Mouse (Mus musculus): Measurements from ENCODE around the gene Morf4l1. TPM values are rescaled to one million over a fixed set of nuclear protein-coding genes. Genes with fewer than 3 reads are reported as not detected.
"Not testable (repeated sequence)": the region's sequence is repeated elsewhere in the genome, so short reads cannot be mapped to it uniquely, and the experiment has no call there.

Morf4l1 gene
- polyA plus RNA-seq, 1 experiment = 448 TPM

DNA sequence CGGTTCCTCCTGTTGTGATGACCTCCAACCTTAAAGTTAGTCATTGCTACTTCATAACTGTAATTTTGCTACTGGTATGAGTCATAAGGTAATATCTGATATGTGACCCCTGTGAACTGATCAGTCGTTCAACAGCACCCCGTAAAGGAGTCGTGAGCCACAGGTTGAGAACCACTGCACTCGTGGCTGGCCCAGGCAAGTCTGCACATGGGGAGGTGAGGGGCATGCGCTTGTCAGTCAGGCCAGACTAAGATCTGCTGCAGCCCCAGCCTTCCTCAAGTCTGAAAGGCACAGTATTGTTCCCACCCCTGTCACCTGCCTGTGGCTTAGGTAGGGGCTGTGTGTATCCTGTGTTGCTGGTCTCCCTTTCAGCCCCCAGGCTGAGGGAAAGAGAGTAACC is 45.8 kb downstream of the Morf4l1 start:
- no peak for DNase-seq (ENCODE audit: extremely low spot score in 1 of 2, low spot score in 1 of 2)

DNA sequence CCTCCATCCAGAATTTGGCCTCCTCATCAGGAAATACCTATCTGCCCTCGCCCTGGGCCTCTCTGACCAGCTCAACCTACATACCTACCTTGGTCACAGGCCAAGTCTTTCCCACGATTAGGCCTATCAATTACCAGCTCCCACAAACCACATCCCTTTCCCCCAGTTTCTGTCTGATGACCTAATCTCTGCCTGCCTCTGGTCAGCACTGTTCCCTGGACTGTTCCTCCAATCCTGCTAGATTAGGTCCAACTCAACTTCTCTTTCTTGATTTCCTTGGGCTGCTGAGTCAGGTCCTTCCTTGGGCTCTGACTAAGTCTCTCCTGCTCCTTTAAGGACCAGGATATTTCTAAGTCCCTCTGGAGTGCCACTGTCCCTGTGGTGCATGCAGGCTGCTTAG is 47.2 kb downstream of the Morf4l1 start:
- DNase-seq (ENCODE audit: extremely low spot score in 1 of 2, low spot score in 1 of 2) = no peak

DNA sequence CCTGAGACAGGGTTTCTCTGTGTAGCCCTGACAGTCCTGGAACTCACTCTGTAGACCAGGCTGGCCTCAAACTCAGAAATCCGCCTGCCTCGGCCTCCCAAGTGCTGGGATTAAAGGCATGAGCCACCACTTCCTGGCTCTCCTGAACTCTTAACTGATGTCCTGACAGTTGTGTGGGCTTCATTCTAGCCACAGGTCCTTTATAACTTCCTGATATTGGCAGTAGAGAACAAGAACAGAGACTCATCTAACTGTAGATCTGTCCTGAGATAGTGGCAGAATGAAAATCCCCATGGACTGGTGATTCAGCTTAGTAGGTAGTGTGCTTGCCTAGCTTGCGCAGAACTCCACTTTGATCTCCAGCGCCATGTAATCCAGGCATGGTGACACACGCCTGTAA is 53.6 kb downstream of the Morf4l1 start:
- not testable (repeated sequence) for DNase-seq (ENCODE audit: extremely low spot score in 1 of 2, low spot score in 1 of 2)

DNA sequence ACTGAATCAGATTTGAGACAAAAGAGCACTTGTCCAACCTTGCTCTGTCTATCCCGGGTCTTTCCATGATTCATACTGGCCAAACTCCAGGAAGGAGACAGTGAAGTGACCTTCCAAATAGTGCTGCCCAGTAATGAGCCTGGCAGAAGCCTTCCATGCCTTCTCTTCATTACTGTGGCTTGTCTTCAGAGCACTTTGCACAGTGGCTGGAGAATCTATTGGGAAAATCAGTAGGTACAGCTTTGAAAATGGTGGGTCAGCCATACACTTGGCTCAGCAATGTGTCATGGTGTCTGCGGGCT is 54.0 kb downstream of the Morf4l1 start:
- no peak for DNase-seq (ENCODE audit: extremely low spot score in 1 of 2, low spot score in 1 of 2)

DNA sequence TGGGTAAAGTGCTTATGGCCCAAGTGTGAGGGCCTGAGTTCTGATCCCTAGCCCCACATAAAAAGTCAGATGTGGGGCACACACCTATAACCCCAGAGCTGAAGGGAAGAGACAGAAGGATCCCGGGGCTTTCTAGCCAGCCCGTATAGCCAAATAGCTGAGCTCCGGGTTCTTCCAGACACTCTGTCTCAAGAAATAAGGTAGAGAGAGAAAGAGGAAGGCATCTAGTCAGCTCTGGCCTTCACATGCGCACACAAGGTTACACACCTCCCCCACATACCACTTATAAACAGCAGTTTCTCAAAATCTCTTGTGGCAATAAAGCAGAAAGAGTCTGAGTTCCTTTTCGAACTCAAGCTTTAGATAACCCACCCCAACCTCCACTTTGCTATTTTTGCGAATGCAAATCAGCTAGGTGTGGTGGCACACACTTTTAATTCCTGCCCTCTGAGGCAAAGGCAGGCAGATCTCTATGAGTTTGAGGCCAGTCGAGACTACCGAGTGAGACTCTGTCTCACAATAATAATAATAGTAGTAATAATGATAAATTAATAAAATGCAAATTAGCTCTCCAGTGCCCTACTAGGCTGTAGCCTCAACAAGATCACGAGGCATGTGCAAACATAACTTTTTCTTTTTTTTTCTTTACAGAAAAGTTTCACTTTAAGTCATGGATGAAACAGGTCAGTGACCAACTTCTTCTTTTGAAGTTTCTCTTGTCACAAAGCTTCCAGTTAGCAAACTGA is 54.6 kb downstream of the Morf4l1 start:
- DNase-seq (ENCODE audit: extremely low spot score in 1 of 2, low spot score in 1 of 2) = no peak

DNA sequence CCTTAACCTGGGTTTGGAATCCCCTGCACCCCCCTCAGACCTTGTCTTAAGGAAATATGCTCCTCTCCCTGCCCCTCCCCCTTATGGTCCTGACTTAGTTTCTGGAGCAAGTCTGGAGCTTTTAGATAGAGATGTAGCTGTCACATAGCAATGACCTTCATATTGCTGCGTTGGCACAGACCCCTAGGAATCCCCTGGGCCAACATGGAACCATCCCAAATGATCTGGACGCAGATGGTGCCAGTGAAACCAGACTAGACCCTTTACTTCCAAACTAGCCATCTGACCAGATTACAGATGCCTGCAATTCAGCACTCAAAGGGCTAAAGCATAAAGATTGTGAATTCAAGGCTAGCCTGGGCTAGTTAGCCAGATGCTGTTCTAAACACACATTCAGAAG is 57.9 kb downstream of the Morf4l1 start:
- DNase-seq (ENCODE audit: extremely low spot score in 1 of 2, low spot score in 1 of 2) = no peak

DNA sequence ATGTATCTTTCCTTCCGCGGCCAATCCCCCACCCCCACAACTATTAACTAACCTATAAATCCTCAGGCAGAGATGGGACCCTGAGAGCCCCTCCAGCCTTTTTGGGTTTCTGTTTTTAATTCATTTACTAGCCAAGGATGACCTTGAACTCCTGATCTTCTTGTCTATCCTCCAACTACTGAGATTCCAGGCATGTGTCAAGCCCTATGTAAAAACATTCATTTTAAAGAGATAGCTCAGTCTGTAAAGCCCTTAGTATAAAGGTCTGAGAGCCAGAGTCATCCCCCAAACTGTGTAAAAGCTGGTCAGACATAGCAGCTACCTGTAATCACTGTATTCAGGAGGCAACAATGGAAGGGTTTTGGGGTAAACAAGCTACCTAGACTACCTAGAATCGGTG is 58.7 kb downstream of the Morf4l1 start:
- DNase-seq (ENCODE audit: extremely low spot score in 1 of 2, low spot score in 1 of 2) = no peak

DNA sequence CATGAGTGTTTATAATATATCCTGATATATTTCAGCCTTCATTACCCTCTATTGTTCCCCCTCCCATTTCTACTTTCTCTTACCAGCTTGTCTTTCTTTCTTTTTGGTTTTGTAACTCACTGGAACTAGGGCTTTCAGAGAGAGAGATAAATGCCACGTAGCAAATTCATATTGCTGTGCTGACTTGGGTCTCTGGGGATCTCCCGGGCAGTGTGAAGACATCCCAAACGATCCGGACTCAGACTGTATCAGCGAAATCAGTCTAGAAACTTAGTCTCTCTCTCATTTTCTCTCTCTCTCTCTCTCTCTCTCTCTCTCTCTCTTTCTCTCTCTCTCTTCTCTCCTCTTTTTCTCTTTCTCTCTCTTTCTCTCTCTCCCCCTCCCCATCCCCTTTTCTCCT is 59.2 kb downstream of the Morf4l1 start:
- DNase-seq (ENCODE audit: extremely low spot score in 1 of 2, low spot score in 1 of 2) = no peak

DNA sequence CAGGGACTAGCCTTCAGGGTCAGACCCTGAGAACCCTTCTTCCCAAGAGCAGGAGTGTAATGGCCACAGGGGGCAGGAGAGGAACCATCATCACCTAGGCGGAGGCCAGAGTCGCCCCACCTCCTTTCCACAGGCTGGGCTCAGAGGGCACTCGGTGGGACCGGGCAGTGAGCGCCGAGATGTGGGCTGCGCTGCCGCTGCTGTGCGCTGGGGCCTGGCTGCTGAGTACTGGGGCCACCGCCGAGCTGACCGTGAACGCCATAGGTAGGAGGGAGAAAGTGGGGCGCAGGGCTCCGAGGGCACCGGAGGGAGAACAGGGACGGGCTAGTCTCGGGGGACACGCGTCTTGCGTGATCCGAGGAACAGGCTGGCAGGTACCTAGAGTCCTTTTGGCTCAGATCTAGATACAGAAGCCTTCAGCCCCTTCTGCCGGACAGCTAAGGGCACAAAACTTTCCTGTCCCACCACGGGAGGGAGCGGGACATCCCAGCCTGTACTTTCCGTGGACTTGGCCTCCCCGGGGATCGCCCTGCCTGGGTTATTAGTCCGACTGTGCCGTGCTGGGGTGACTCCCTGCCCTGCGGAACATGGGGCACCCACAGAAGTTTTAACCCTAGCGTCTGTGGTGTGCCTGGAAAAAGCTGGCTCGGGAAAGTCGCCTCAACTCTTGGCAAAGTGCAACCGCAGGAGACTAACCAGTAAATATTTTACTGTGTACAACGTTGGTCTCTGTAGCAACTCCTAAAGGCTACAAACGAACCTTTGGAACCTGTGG is 60.0 kb downstream of the Morf4l1 start:
- DNase-seq (ENCODE audit: extremely low spot score in 1 of 2, low spot score in 1 of 2) = no peak

DNA sequence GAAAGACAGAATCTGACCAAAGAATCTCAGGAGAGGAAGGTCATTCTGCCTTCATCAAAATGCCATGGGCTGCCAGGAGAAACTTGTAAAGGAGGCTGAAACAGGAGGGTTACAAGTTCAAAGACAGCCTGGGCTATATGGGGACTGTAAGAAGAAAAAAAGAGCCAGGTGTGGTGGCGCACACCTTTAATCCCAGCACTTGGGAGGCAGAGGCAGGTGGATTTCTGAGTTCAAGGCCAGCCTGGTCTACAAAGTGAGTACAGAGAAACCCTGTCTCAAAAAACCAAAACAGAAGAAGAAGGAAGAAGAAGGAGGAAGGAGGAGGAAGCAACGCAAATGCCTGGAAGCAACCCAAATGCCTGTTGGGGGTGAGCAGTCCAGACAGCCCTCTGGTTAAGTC is 60.7 kb downstream of the Morf4l1 start, which contains the start of gene Ctsh:
Gene Ctsh (plus strand): TSS at position 301 of the 400 bp plus-strand sequence.
- DNase-seq (ENCODE audit: extremely low spot score in 1 of 2, low spot score in 1 of 2) = no peak

DNA sequence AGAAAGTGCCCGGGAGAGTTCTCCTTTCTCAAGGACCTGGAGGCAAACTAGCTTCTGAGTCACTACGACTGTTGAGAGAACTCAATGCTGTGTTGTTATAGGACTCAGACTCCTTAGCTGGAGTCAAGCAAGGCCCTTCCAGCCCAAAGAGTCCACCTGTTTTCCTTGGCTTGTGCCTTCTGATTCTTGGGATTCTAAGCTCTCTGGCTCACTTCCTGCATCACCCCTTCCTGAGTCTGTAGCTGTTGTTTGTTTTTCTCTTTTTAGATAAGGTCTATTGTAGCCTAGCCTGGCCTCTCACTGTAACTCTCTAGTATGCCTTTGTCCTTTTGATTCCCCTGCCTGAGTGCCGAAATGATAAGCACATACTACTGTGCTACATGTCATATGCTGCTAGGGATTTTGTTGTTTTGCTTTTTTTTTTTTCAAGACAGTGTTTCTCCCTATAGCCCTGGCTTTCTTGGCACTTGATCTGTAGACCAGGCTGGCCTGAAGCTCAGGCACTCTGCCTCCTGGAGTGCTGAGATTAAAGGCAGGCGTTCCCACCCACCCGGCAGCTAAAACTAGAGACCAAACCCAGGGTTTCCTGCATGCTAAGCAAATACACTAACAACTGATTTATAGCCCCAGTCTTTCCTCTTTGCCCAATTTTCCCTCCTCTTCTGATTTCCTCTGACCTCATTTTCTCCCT is 66.5 kb downstream of the Morf4l1 start:
- DNase-seq (ENCODE audit: extremely low spot score in 1 of 2, low spot score in 1 of 2) = no peak

DNA sequence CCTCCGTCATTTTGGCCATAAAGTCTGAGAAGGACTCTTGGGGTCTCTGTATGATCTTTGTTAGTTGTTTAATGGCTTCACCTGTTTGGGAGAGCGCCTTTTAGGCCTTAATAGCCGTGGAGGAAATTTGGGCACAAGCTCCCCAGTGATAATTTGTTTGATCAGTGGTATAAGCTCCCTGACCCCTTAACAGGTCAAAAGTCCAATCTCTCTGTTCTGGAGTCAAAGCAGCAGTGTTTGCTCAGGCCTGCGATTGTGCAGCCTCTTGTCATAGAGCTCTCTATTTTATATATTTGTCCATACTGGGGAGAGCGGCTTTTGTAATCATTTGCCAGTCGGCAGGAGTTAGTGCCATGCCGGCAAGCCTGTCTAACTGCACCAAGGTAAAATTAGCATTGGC is 69.4 kb downstream of the Morf4l1 start:
- no peak for DNase-seq (ENCODE audit: extremely low spot score in 1 of 2, low spot score in 1 of 2)

DNA sequence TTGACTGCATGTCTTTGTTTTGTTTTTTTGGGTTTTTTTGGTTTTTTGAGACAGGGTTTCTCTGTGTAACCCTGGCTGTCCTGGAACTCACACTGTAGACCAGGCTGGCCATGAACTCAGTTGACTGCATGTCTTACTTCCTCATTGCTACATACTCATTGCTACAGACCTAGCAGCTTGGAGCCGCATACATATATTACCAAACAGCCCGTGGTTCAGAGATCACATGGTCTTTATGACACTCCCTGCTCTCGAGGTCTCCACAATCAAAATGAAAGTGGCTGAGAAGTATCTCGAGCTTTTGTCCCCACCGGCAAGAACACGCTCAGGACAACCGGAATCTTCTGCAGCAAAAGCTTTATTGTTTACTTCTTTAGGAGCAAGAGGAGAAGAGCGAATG is 71.7 kb downstream of the Morf4l1 start:
- DNase-seq (ENCODE audit: extremely low spot score in 1 of 2, low spot score in 1 of 2) = not testable (repeated sequence)

Other genes with a start within 250 kb of the Morf4l1 start
- gene Rasgrf1, start 204.9 kb downstream of the Morf4l1 start, polyA plus RNA-seq (2012; rRNA removed) = 166 and 173 TPM in 2 replicates
- gene Ctsh, start 60.6 kb downstream of the Morf4l1 start, polyA plus RNA-seq (2012; rRNA removed) = 17.5 and 21.4 TPM in 2 replicates
- gene Adamts7, start 48.3 kb upstream of the Morf4l1 start, polyA plus RNA-seq (2012; rRNA removed) = 1.6 and 2.0 TPM in 2 replicates
- 10.1 and 10.9 TPM in 2 replicates for gene Tbc1d2b, start 156.0 kb upstream of the Morf4l1 start, polyA plus RNA-seq (2012; rRNA removed)

Measured in frontal cortex, adult 2 months (tissue).